Mouse (Mus musculus) cerebellum, adult 2 months (tissue): ENCODE measurements around the gene Klhl9.

Experiments
- CTCF ChIP-seq: fragments of 200-500 bp; IDR thresholded peaks from 2 replicates; pipeline ENCODE4 v1.5.1; 2011; ENCODE audit warnings: low read depth, mild to moderate bottlenecking, control low read depth, low read length, moderate library complexity, borderline replicate concordance; ENCODE audit not compliant: insufficient read depth
- POLR2A ChIP-seq: fragments of 200-500 bp; IDR thresholded peaks from 2 replicates; pipeline ENCODE4 v1.6.1; 2011; ENCODE audit warnings: low read length, control low read depth, borderline replicate concordance; ENCODE audit not compliant: insufficient read depth

DNA sequence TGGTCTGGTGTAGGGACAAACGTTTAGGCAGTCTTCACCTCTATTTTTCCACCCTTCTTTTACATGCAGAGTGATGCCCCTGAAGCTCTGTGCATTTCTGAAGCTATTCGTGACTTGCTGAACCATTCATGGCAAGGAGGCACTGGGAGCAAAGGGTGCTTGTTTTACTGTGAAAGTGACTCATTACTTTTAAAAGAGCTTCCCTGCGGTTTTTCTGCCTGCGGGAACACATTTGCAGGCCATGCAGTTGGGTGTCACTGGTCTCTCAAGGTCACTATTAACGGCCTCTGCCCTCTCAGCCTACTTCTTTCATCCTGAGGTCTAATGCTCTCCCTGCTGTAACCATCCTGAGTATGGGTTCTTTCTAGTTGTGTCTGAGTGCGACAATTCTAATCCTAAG is 25.2 kb downstream of the Klhl9 start:
- TF ChIP-seq CTCF = no peak
- TF ChIP-seq POLR2A = no peak
